Mouse (Mus musculus): Measurements from ENCODE around the gene Spout1.

DNA sequence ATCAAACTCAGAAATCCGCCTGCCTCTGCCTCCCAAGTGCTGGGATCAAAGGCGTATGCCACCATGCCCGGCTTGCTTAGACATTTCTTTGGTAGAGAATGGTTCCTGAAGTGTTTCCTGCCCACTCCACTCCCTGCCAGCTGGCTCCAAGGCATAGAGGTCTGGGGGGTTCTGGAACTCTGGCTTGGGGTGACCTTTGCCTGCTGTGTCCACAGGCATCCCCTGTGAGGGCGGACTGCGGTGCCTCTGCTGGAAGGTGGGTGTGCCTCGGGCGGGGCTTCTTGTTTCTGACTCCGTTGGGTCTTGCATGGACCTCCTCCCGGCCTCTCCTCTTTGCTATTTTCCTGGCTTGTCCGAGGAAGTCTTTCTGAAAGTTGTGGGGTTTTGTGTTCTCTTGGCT lies 41.8 kb downstream of the Spout1 start:
- TF ChIP-seq POLR2A (IDR thresholded peaks at IDR 0.05; ENCODE audit: borderline replicate concordance, low read depth, low read length) = no peak
- TF ChIP-seq CTCF (IDR thresholded peaks at IDR 0.05; ENCODE audit: low read depth, low read length) = no peak
